Mouse (Mus musculus) midbrain, embryonic 13.5 days (tissue): ENCODE measurements around the gene Syce2. TPM values are rescaled to one million over a fixed set of nuclear protein-coding genes. Genes with fewer than 3 reads are reported as not detected.

Experiments used
- ATAC-seq: fragments of 200-750 bp; cut with Nextera tagmentation; 2 replicates; pipeline ENCODE4 v1.8.0; 2017; ENCODE audit warnings: mild to moderate bottlenecking, moderate TSS enrichment, moderate library complexity
- H3K27ac ChIP-seq: fragments of 300-500 bp; sonication (generic); 2 replicates; pipeline ENCODE4 v1.5.1; 2015; ENCODE audit warnings: inconsistent platforms, mild to moderate bottlenecking, moderate library complexity
- H3K27me3 ChIP-seq: fragments of 300-500 bp; sonication (generic); 2 replicates; pipeline ENCODE4 v1.6.1; 2015; ENCODE audit warnings: mild to moderate bottlenecking, inconsistent platforms
- H3K36me3 ChIP-seq: fragments of 300-500 bp; sonication (generic); 2 replicates; pipeline ENCODE4 v1.6.1; 2015; ENCODE audit warnings: mild to moderate bottlenecking, inconsistent platforms
- H3K4me1 ChIP-seq: fragments of 300-500 bp; sonication (generic); replicated peaks from 2 replicates; pipeline ENCODE4 v1.6.1; 2015; ENCODE audit warnings: inconsistent platforms
- H3K4me2 ChIP-seq: fragments of 300-500 bp; sonication (generic); replicated peaks from 2 replicates; pipeline ENCODE4 v1.6.1; 2015; ENCODE audit warnings: moderate library complexity, mild to moderate bottlenecking, inconsistent platforms
- H3K4me3 ChIP-seq: fragments of 300-500 bp; sonication (generic); replicated peaks from 2 replicates; pipeline ENCODE4 v1.5.1; 2015; ENCODE audit warnings: mild to moderate bottlenecking, inconsistent platforms
- H3K9ac ChIP-seq: fragments of 300-500 bp; sonication (generic); replicated peaks from 2 replicates; pipeline ENCODE4 v1.6.1; 2015; ENCODE audit warnings: mild to moderate bottlenecking, inconsistent platforms
- H3K9me3 ChIP-seq: fragments of 300-500 bp; sonication (generic); 2 replicates; pipeline ENCODE4 v1.6.1; 2016; ENCODE audit warnings: mild to moderate bottlenecking, inconsistent platforms
- WGBS: fragments of 180-500 bp; shearing (Covaris S2); methylation state at CpG from one replicate; pipeline ENCODE4 v1.1.7; 2015; 5-methylcytosine and 5-hydroxymethylcytosine counted together
- polyA plus RNA-seq: library from polyadenylated mRNA; unstranded; fragments of >200 nt; fragmentation: Nextera tagmentation; extraction: Ambion mirVana; gene quantifications from 2 replicates; pipeline ENCODE4 v1.2.1, GENCODE M21; 2015

Gene Syce2
- polyA plus RNA-seq, 1 experiment from 2014 or later: 23.6 TPM

DNA sequence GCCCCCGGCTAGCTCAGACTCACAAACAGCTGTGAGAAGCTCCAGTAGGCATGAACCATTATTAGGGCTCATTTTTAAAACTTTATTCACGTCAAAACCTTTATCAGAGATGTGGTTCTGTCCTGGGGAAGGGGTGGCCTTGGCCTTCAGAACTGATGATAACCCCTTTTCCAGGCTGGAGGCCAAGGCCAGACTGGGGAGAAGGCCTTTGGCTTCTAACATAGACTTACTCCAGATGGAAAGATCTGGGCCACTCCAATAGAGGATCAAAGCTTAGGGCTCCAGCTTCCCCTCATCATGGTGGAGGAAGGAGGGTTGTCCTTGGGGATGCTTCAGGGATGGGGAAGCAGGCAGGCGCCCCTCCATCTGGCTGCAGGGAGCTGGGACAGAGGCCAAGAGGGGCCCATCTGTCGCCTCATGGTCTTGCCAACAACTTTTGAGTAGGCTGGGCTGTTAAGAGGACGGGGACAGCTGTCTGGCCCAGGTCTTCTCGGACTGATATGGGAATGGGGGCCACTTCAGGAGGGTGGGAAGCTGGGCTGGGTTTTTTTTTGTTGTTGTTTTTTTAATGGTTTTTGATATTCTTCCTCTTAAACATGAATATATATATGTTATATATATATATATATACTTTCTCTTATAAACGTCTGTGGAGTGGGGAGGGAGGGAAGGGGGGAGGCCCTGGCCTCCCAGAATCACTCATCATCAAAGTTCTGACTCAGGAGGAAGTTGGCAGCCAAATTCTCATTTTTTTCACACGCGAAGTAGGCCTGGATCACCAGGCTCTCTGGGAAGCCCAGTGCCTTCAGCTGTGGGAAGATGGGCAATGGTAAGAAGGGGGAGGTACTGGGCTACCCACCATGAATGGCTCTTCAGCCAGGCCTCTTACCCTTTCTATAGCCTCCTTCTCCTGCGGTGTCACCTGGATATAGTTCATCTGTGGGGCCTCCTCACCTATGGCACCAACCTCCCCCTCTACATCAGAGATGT lies 36.8 kb upstream of the Syce2 start:
- Histone ChIP-seq H3K4me3 (no peak overlapping the region), H3K36me3 (peaks cover 57% of the 10 kb centered on the region), H3K27me3 (no peaks in the 10 kb centered on the region), H3K4me1 (peaks cover 37% of the 10 kb centered on the region), H3K9ac (no peak overlapping the region; the same call in 1 of the 2 replicates), H3K9me3 (no peaks in the 10 kb centered on the region), H3K4me2 (no peak overlapping the region), H3K27ac (peak overlapping the region; percentile 44)
- peak; percentile 35; the same call in 1 of the 2 replicates for ATAC-seq
- 68% methylated on average over 10 of the region's 10 CpGs for WGBS

- peaks cover 68% of the 10 kb centered on the region for H3K36me3 ChIP-seq
- no peak overlapping the region for H3K4me2 ChIP-seq
- H3K9ac ChIP-seq: no peak overlapping the region
- no peak overlapping the region for H3K4me3 ChIP-seq
- ATAC-seq: no peak
- no peak overlapping the region for H3K27ac ChIP-seq
- H3K9me3 ChIP-seq: no peaks in the 10 kb centered on the region
- WGBS: 64% methylated on average over 8 of the region's 8 CpGs
- peaks cover 41% of the 10 kb centered on the region for H3K4me1 ChIP-seq
- H3K27me3 ChIP-seq: no peaks in the 10 kb centered on the region
These were observed 34.6 kb upstream of the Syce2 start for GRCm38 (mm10) chr8:84837149-84837911.

DNA sequence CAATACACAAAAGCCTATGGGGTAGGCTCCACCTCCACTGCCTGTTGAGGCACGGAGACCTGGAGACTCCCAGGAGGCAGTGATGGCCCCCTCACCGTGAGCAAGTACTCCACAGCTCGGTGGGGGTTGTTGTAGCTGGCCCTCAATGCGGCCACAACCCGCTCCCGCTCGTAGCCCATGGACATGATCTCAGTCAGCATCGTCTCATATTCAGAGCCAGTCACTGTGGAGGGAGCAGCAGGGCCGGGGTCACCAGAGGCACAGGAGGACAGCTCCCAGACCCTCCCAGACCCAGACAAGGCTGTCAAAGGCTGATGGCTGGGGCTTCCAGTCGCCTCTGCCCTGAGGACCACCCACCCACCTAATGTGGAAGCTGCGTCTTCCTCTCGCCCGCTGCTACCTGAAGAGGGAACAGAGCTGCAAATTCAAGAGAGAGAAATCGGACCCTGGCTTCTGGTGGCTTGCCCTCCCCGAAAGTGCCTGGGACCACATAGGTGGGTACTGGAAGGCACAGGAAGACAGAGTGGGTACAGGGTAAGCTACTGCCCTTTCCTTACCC lies 33.9 kb upstream of the Syce2 start:
- peaks cover 42% of the 10 kb centered on the region for H3K4me1 ChIP-seq

GRCm38 (mm10) chr8:84838513-84838912 lies 33.4 kb upstream of the Syce2 start:
- H3K9me3 ChIP-seq: no peaks in the 10 kb centered on the region
- H3K27me3 ChIP-seq: no peaks in the 10 kb centered on the region
- H3K27ac ChIP-seq: no peak overlapping the region
- H3K9ac ChIP-seq: no peak overlapping the region
- H3K4me2 ChIP-seq: no peak overlapping the region
- H3K4me3 ChIP-seq: no peak overlapping the region
- peaks cover 80% of the 10 kb centered on the region for H3K36me3 ChIP-seq
- WGBS: 72% methylated on average over 5 of the region's 5 CpGs
- no peak for ATAC-seq
- peaks cover 42% of the 10 kb centered on the region for H3K4me1 ChIP-seq

More for the DNA sequence above, 33.9 kb upstream of the Syce2 start:
- Histone ChIP-seq H3K4me3 (no peak overlapping the region), H3K4me2 (no peak overlapping the region), H3K27me3 (no peaks in the 10 kb centered on the region), H3K36me3 (peaks cover 74% of the 10 kb centered on the region), H3K9ac (no peak overlapping the region), H3K27ac (no peak overlapping the region), H3K9me3 (no peaks in the 10 kb centered on the region)
- 88% methylated on average over 15 of the region's 15 CpGs for WGBS
- no peak for ATAC-seq

DNA sequence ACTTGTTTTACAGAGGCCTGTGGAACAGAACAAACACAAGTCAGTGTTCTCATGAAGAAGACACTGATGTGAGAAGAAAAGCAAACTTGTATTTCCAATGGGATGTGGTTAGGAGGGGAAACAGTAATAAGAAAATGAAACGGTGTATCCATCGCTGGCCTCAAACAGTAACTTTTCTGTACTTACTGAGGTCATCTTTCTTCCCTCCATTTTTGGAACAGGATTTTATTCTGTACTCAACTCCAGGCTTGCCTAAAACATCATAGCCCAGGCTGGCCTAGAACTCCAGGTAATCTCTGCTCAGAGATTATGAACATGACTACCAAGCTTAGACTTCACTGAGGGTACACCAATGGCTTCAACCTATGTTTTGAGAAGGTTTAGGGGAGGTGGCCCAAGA lies 32.5 kb upstream of the Syce2 start:
- H3K4me2 ChIP-seq: peak overlapping the region; percentile 80
- no peaks in the 10 kb centered on the region for H3K9me3 ChIP-seq
- peak overlapping the region; percentile 92 for H3K4me3 ChIP-seq
- H3K9ac ChIP-seq: peak overlapping the region; percentile 94; the same call in 1 of the 2 replicates
- no peaks in the 10 kb centered on the region for H3K27me3 ChIP-seq
- peaks cover 47% of the 10 kb centered on the region for H3K4me1 ChIP-seq
- ATAC-seq: no peak
- peaks cover 80% of the 10 kb centered on the region for H3K36me3 ChIP-seq
- H3K27ac ChIP-seq: no peak overlapping the region
- 92% methylated on average over 2 of the region's 2 CpGs for WGBS

DNA sequence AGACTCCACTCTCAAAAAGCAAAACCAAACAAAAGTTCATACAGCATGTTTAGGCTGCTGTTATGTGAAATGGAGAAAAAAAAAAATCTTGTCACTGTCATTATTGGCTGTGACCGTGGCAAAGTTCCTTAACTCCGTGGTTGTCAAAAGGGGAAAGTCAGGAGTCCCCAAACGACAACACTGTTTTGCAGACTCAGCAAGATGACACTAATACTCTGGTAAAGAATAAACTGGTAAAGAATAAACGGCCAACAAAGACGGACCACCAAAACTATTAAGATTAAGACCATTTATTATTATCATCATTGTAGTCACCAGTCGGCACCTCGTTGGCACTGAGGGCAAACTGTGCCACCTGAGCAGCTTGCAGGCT lies 32.0 kb upstream of the Syce2 start:
- H3K4me1 ChIP-seq: peaks cover 49% of the 10 kb centered on the region
- H3K9ac ChIP-seq: peak overlapping the region; percentile 94
- no peaks in the 10 kb centered on the region for H3K9me3 ChIP-seq
- H3K27me3 ChIP-seq: no peaks in the 10 kb centered on the region
- peaks cover 80% of the 10 kb centered on the region for H3K36me3 ChIP-seq
- WGBS: 6% methylated on average over 7 of the region's 7 CpGs
- peak overlapping the region; percentile 80 for H3K4me2 ChIP-seq
- ATAC-seq: no peak
- peak overlapping the region; percentile 92 for H3K4me3 ChIP-seq
- peak overlapping the region; percentile 84 for H3K27ac ChIP-seq

DNA sequence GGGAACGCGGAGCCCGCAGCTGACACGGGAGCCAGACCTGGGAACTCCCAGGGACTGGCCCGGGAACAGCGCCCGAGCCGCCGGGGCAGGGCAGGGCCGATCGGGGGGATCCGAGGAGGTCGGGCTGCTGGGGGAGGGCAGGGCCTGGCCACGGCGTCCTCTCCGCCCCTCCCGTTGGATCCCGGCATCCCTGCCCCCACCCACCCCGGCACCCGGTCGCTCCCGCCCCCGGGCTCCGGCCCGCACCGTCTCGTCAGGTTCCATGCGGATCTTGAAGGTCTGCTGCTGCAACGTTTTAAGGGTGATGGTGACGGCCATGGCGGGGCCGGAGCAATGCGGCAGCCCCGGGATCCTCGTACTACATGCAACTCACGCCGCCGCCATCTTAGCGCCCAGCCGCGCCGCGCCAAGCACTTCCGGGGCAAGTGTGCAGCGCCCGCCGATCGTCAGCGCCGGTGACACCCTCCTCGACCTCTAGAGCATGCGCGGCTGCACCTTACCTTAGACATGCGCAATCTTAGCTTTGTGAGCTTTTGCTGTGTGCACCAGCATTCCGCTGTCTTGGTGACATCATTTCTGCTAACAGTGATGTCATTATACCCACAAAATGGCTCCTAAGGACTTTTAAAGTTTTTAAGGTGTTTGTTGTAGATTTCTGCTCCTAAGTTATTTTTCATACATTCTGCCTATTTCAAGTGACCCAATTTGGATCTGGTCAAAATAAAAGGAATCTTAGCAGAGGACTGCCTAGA lies 31.5 kb upstream of the Syce2 start, which contains the start of gene Rad23a:
TSS of gene Rad23a (minus strand) at position 418 of the 752 bp plus-strand sequence.
- Histone ChIP-seq H3K27ac (peak within 1 kb of the TSS; percentile 84), H3K9ac (peak within 1 kb of the TSS; percentile 94), H3K9me3 (no peaks in the 10 kb centered on the region), H3K4me1 (peaks cover 51% of the 10 kb centered on the region), H3K4me2 (peak within 1 kb of the TSS; percentile 80), H3K36me3 (peaks cover 76% of the 10 kb centered on the region), H3K27me3 (no peaks in the 10 kb centered on the region), H3K4me3 (peak within 1 kb of the TSS; percentile 92)
- WGBS: under 1% methylated on average over 54 of the region's 55 CpGs
- peak; percentile 97 for ATAC-seq

DNA sequence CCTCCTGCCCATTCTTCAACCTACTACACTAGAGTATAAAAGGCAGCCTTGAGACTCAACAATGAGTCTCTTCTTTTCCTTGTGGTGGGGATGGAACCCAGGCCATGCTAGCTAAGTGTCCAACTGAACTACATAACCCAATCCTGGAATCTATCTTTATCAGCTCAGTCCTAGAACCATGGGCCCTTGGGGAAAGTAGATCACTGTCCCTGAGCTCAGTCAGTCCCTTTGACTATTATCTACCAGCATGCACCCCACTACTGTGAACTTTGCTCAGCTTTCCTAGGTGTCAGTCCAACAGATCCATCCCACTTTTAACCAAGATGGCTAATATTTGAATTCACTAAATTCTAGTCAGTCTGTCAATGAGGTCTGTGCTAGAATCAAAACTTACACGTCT lies 30.4 kb upstream of the Syce2 start:
- no peak for ATAC-seq
- no peak overlapping the region for H3K9ac ChIP-seq
- H3K9me3 ChIP-seq: no peaks in the 10 kb centered on the region
- H3K27ac ChIP-seq: no peak overlapping the region
- H3K4me1 ChIP-seq: peaks cover 51% of the 10 kb centered on the region
- H3K4me2 ChIP-seq: no peak overlapping the region
- no peaks in the 10 kb centered on the region for H3K27me3 ChIP-seq
- H3K36me3 ChIP-seq: peaks cover 65% of the 10 kb centered on the region
- H3K4me3 ChIP-seq: no peak overlapping the region
- 76% methylated on average over 1 of the region's 1 CpGs for WGBS

DNA sequence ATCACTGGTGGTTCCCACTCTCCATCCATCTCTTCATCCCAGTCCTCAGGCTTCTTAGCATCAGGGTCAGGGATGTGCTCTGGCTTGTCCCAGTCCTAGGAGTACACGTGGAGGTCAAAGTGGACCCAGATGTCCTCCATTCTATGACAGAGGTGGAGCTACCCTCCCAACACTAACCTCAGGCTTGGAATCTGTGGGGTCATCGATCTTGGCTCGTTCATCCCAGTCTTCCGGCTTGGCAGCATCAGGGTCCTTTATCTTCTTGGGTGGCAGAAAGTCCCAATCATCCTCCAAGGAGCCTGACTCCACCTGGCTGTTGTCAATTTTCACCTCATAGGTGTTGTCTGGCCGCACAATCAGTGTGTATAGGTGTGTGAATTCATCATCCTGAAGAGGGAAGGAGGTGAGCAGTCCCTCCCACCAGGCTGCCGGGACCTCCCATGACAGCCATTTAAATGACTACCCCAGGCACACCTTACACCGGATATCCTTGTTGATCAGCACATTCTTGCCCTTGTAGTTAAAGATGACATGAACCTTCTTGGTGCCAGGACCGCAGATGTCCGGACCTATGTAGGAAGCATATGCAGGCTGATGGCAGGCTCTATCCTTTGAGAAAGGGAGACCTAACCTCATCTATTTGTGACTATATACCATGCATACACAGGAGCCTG lies 27.4 kb upstream of the Syce2 start:
- H3K4me3 ChIP-seq: peak overlapping the region; percentile 97
- H3K36me3 ChIP-seq: peaks cover 38% of the 10 kb centered on the region
- 89% methylated on average over 9 of the region's 9 CpGs for WGBS
- ATAC-seq: no peak
- H3K27me3 ChIP-seq: no peaks in the 10 kb centered on the region
- H3K9me3 ChIP-seq: no peaks in the 10 kb centered on the region
- peaks cover 49% of the 10 kb centered on the region for H3K4me1 ChIP-seq
- peak overlapping the region; percentile 89 for H3K4me2 ChIP-seq
- H3K27ac ChIP-seq: no peak overlapping the region
- peak overlapping the region; percentile 98; the same call in 1 of the 2 replicates for H3K9ac ChIP-seq

DNA sequence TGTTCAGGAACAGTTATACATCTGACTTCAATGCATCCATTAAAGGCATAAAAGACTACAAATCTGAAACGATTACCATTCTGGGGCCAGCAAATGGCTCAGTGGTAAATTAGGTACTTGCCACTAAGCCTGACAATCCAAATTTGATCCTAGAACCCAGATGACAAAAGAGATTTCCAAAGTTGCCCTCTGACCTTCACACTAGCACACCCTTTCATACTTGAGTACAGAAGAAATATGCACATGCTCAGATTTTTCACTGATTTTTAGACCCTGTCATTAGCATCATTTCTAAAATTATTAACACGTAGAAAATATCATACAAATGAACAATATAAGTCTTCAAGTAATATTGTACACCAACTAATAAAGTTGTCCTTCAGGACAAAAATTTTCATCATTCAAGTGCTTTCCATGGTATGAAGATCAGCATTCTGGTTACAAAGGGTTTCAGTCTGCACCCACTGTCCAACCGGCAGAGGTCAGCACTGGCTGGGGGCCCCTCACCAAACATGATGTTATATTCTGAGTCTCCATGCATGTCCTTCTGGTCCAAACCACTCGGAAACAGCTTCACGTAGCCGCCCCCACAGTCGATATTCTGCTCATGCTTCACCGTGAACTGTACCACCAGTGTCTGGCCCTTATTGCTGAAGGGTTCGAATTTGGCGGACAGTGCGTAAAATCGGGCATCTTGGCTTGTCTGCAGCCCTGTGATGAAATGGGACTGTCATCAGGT lies 26.4 kb upstream of the Syce2 start:
- peaks cover 38% of the 10 kb centered on the region for H3K36me3 ChIP-seq
- no peaks in the 10 kb centered on the region for H3K9me3 ChIP-seq
- peak overlapping the region; percentile 89 for H3K4me2 ChIP-seq
- H3K4me3 ChIP-seq: peak overlapping the region; percentile 97
- WGBS: 17% methylated on average over 12 of the region's 12 CpGs
- H3K4me1 ChIP-seq: peaks cover 44% of the 10 kb centered on the region
- H3K27me3 ChIP-seq: no peaks in the 10 kb centered on the region
- peak overlapping the region; percentile 88 for H3K27ac ChIP-seq
- H3K9ac ChIP-seq: peak overlapping the region; percentile 98
- ATAC-seq: no peak
